Mouse (Mus musculus) spleen, adult 18-20 months (tissue): ENCODE data around the gene Socs1.

Experiments used
- DNase-seq, 2 experiments: peaks; one replicate each; pipeline ENCODE4 v3.0.0; 2022; ENCODE audit warnings: mixed read lengths in 2 of 2

Socs1 gene

DNA sequence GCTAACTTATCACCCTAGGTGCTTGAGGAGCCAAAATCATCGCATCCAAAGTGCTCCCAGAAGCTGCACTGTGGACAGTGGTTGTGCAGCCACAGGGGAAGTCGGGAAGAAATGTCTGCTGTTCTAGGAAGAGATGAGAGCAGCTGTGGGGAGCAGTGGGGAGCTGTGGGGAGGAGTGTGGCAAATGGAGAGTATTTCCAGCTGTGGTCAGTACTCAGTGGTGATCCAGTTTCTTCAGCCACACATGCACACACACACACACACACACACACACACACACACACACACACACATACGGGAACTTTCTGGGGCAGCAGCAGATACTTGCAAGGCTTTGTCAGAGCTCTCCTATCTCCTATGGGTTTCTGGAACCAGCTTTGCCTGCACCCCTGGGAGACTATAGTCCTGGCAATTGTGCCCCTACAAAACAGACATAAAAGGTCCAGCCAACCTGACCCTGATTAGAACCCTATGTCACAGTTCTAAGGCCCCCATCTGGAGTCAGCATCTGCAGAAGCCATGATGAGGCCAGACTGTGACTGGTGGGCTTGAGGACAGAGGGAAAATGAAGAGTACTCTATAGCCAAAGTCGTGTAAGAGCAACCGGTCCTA, 22.7 kb downstream of the Socs1 start:
- DNase-seq, result no peak

DNA sequence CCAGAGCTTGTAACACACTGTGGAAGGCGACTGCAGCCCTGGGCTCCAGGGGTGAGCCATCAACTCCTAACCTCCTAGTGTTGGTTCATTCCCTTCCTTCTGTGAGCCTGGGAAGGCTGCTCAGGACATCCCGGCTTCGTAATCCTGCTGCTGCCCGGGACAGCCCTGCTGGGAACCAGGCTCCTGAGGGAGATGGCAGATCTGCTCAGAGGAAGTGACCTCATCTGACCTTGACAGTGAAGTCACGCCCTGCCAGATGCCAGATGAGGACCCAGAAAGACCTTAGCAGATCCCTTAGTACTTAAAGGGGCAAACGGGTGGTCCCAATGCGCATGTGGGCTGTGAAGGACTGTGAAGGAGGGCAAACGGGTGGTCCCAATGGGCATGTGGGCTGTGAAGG, 24.2 kb downstream of the Socs1 start:
- DNase-seq, result no peak

GRCm38 (mm10) chr16:10756168-10756567, 29.2 kb downstream of the Socs1 start:
- no peak for DNase-seq

- DNase-seq, result no peak
Measured at GRCm38 (mm10) chr16:10754521-10755296, 30.6 kb downstream of the Socs1 start.

DNA sequence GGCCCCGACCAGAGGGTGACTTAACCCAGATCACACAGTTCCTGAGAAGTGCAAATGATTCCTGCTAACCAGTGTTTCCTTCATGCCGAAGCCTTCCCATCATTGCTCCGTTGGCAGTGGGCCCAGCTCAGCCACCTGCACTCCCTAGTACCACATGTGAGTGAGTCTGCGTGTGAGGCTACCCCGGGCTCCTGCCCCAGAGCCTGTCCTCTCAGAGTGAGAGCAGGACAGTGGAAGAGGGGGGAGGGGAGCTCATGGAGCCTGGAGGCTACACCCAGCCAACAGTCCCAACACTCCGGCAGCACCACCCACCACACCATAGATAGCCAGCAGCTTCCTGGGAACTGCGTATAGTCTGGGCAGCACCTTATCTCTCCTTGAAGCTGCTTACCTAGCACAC, 35.5 kb downstream of the Socs1 start:
- DNase-seq, result no peak

DNA sequence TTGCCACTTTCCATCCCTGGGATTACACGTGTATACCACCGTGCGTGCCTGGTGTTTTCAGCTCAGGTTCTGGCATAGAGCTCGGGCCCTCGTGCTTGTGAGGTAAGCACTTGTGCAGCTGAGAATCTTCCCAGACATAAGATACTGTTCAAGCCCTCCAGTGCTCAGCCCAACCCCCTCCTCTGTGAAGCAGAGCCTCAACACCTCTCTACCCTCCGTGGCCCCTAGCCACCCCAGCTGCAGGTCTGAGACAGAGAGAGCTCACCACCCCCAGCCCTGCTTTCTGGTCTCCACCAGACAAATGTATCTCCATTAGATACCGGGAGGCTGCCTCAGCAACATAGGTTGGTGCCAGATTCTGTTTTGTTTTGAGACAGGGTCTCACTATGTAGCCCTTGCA, 36.1 kb downstream of the Socs1 start:
- DNase-seq, result no peak

- no peak for DNase-seq
Measured at GRCm38 (mm10) chr16:10741082-10741481, 44.3 kb downstream of the Socs1 start.

DNA sequence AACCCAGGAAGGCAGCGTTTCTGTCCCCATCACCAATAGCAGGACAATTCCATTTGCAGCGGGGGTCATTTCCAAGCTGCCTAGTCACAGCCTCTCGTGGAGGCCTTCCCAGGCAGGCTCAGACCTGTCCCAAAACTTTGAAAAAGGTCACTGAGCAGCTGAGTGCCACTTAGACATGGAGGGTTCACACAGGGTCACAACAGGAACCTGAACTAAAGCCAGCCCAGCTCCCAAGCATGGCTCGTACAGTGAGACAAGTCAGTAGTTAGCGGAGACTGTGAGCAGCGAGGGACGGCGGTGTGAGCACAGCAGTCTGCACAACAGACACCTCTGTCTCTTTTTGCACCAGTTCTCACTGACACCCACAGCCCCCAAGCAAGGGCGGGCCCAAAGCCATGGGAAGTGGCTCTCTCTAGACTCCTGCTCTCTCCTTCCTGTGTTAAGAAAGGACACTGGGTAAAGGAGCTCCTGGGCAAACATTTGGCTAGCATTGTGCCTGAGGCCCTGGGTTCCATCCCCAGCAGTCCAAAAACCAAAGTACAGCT, 45.4 kb downstream of the Socs1 start:
- DNase-seq, result no peak

- no peak for DNase-seq
Measured at GRCm38 (mm10) chr16:10738866-10739265, 46.5 kb downstream of the Socs1 start.

DNA sequence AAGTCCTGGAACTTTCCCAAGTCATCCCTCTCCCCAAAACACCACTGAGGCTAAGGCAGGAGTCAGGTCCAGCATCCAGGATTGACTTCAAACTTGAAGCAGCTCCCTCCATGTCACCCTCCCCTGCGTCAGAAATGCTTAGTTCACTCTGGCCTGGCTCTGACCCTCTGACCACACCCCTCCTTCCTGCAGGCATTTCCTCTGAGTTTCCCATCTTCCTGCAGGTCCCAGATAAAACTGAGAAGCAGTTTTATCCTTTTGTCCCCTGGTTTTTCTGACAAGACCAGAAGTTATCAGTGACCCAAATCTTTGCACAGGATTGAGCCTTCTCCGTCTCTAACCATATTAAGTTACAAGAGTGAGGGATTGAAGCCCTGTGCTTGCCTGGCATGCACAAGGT, 47.8 kb downstream of the Socs1 start:
- no peak for DNase-seq

- no peak for DNase-seq
Measured at GRCm38 (mm10) chr16:10736364-10736763, 49.0 kb downstream of the Socs1 start.

DNA sequence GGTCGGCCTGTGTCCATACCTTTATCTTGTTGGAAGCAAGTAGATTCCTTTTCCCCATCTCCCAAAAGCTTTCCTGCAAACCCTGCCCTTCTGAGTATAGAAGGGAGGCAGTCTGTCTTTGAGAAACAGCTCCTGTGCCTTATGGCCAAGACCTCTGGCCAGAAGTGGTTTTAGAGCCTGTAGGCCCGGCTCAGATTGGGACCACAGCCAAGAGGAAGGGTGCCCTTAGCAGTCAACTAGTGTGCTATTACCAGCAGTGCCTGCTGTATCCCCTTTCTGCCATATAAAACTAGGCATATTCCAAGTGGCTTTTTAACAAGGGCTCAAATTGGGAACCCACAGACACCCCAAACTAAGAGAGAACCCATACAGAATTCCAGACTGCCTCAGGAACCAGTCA, 49.6 kb downstream of the Socs1 start:
- DNase-seq, result no peak

GRCm38 (mm10) chr16:10732421-10732820, 52.9 kb downstream of the Socs1 start:
- peak in 1 of 2 experiments; percentile 23 for DNase-seq
